Mouse (Mus musculus) liver, adult 2 months (tissue): ENCODE results near the gene Ppp2r2c.

Source experiments
- CTCF ChIP-seq: fragments of 200-500 bp; IDR thresholded peaks from 2 replicates; pipeline ENCODE4 v1.5.1; 2011; ENCODE audit warnings: low read depth, low read length, control low read depth
- POLR2A ChIP-seq: fragments of 200-500 bp; IDR thresholded peaks from 2 replicates; pipeline ENCODE4 v1.6.1; 2011; ENCODE audit warnings: low read length, control low read depth; ENCODE audit not compliant: insufficient read depth; ENCODE audit errors: extremely low read depth

DNA sequence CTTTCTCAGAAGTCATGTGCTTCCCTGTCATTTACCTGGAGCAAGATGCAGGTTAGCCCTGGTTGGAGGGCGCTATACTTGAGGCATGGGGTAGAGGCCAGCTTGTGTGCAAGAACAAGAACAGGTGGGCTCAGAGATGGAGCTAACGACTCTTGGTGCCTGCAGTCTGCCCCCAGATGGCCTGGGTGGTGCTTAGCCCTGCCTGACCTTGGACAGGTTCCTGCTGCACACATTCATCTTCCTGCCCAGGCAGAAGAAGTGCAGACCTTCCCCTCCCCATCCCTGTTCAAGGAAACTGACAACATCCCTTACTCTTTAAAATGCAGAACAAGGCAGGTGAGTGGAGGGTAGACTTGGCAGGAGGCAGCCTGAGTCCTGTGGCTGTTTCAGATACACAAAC lies 18.0 kb downstream of the Ppp2r2c start:
- TF ChIP-seq CTCF: no peak
- no peak for TF ChIP-seq POLR2A
